Mouse (Mus musculus) bone marrow macrophage, adult 2 months (primary cell): Measurements from ENCODE around the gene Camkmt.

Source experiments
- CTCF ChIP-seq: IDR thresholded peaks from 2 replicates; pipeline ENCODE4 v1.5.1; 2012; ENCODE audit warnings: low read depth, mild to moderate bottlenecking, low read length, moderate library complexity
- POLR2A ChIP-seq: IDR thresholded peaks from 2 replicates; pipeline ENCODE4 v1.6.1; 2012; ENCODE audit warnings: mild to moderate bottlenecking, low read depth, low read length, borderline replicate concordance

DNA sequence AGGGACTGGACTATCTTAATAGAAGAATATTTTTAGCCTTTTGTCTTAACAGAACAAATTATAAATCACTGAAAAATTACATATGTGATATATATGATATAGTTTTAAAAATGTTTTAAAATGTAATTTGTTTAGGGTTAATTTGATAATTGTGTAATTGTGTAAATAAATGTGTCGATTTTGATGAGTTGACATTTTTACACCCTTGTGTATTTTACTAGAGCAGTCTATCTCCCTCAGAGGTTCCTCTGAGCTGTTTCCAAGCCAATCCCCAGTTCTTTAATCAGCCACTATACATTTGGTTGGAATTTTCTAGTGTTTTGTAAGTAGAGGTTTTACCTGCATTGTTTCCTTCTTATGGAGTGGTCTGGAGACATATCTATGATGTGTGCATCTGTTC, 48.0 kb downstream of the Camkmt start:
- TF ChIP-seq CTCF (no peak), POLR2A (no peak)
